Mouse (Mus musculus) embryonic facial prominence, embryonic 11.5 days (tissue): ENCODE data around the gene Qpctl. TPM values are rescaled to one million over a fixed set of nuclear protein-coding genes. Genes with fewer than 3 reads are reported as not detected.

Experiments
- ATAC-seq: fragments of 200-750 bp; cut with Nextera tagmentation; replicated peaks from 2 replicates; pipeline ENCODE4 v1.8.0; 2017; ENCODE audit warnings: low read depth; ENCODE audit not compliant: insufficient number of reproducible peaks, low FRiP score, low TSS enrichment
- DNase-seq: peaks from one replicate; pipeline ENCODE4 v3.0.0-alpha.2; 2015; ENCODE audit warnings: low spot score
- H3K27ac ChIP-seq: fragments of 300-500 bp; sonication (generic); replicated peaks from 2 replicates; pipeline ENCODE4 v1.5.1; 2014; ENCODE audit warnings: mild to moderate bottlenecking, low read depth, low read length, control low read depth
- H3K27me3 ChIP-seq: fragments of 300-500 bp; sonication (generic); 2 replicates; pipeline ENCODE4 v1.6.1; 2014; ENCODE audit warnings: mild to moderate bottlenecking, low read length, moderate library complexity, mixed read lengths; ENCODE audit not compliant: control insufficient read depth, insufficient read depth
- H3K36me3 ChIP-seq: fragments of 300-500 bp; sonication (generic); replicated peaks from 2 replicates; pipeline ENCODE4 v1.6.1; 2014; ENCODE audit warnings: low read depth, mild to moderate bottlenecking, low read length, moderate library complexity, mixed read lengths; ENCODE audit not compliant: control insufficient read depth, insufficient read depth
- H3K4me1 ChIP-seq: fragments of 300-500 bp; sonication (generic); 2 replicates; pipeline ENCODE4 v1.6.1; 2014; ENCODE audit warnings: low read length, mixed read lengths; ENCODE audit not compliant: control insufficient read depth, insufficient read depth
- H3K4me2 ChIP-seq: fragments of 300-500 bp; sonication (generic); 2 replicates; pipeline ENCODE4 v1.6.1; 2014; ENCODE audit warnings: low read depth, mild to moderate bottlenecking, control low read depth, low read length, moderate library complexity
- H3K4me3 ChIP-seq: fragments of 300-500 bp; sonication (generic); 2 replicates; pipeline ENCODE4 v1.5.1; 2014; ENCODE audit warnings: low read depth, low read length, control low read depth
- H3K9ac ChIP-seq: fragments of 300-500 bp; sonication (generic); replicated peaks from 2 replicates; pipeline ENCODE4 v1.6.1; 2014; ENCODE audit warnings: mild to moderate bottlenecking, control low read depth, low read length
- H3K9me3 ChIP-seq: fragments of 300-500 bp; sonication (generic); replicated peaks from 2 replicates; pipeline ENCODE4 v1.6.1; 2016; ENCODE audit warnings: mild to moderate bottlenecking, low read length, inconsistent platforms, mixed read lengths; ENCODE audit not compliant: control insufficient read depth
- WGBS: fragments of 180-500 bp; shearing (Covaris S2); extraction: QIAGEN DNeasy Blood & Tissue Kit; methylation state at CpG from one replicate; pipeline ENCODE4 v1.1.7; 2014; 5-methylcytosine and 5-hydroxymethylcytosine counted together
- polyA plus RNA-seq: library from polyadenylated mRNA; unstranded; fragments of >200 nt; fragmentation: Nextera tagmentation; extraction: Ambion mirVana; gene quantifications from 2 replicates; pipeline ENCODE4 v1.2.1, GENCODE M21; 2014

The Qpctl gene
- polyA plus RNA-seq, 1 experiment from 2014 or later, result 9.4 TPM

DNA sequence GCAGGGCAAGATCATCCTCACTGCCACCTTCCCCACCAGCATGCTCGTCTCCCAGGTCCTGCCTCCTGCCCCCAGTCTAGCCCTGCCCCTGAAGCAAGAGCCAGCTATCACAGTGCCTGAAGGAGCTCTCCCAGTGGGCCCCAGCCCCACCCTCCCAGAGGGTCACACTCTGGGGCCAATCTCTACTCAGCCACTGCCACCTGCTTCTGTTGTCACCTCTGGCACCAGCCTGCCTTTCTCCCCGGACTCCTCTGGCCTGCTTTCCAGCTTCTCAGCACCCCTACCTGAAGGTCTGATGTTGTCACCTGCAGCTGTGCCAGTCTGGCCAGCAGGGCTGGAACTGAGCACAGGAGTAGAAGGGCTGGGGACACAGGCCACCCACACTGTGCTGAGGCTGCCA lies 51.9 kb downstream of the Qpctl start:
- Histone ChIP-seq H3K9ac (no peak overlapping the region), H3K4me1 (peaks cover 8% of the 10 kb centered on the region), H3K4me2 (no peak overlapping the region), H3K4me3 (no peak overlapping the region), H3K27ac (no peak overlapping the region), H3K36me3 (no peaks in the 10 kb centered on the region), H3K27me3 (no peaks in the 10 kb centered on the region), H3K9me3 (no peaks in the 10 kb centered on the region)
- 55% methylated on average over 2 of the region's 2 CpGs for WGBS
- DNase-seq (no peak), ATAC-seq (no peak)

DNA sequence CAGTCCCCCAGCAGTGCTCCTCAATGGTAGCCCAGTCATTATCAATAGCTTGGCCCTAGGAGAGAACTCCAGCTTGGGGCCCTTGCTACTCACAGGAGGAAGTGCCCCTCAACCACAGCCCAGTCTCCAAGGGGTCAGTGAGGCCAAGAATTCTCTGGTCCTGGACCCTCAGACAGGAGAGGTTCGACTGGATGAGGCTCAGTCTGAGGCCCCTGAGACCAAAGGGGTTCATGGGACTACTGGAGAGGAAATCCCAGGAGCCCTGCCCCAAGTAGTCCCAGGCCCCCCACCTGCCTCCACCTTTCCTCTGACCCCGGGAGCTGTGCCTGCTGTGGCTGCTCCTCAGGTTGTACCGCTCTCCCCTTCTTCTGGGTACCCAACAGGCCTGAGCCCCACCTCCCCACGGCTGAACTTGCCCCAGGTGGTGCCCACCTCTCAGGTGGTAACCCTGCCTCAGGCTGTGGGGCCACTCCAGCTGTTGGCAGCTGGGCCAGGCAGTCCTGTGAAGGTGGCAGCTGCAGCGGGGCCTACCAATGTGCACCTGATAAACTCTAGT lies 52.6 kb downstream of the Qpctl start:
- peak overlapping the region; percentile 94 for H3K4me2 ChIP-seq
- peaks cover 13% of the 10 kb centered on the region for H3K4me1 ChIP-seq
- H3K27ac ChIP-seq, result peak overlapping the region; percentile 97
- DNase-seq (no peak), ATAC-seq (no peak)
- 51% methylated on average over 5 of the region's 5 CpGs for WGBS
- no peaks in the 10 kb centered on the region for H3K36me3 ChIP-seq
- H3K4me3 ChIP-seq, result peak overlapping the region; percentile 79
- peaks cover 4% of the 10 kb centered on the region; the same call in 1 of the 2 replicates for H3K27me3 ChIP-seq
- H3K9ac ChIP-seq, result peak overlapping the region; percentile 93
- no peaks in the 10 kb centered on the region for H3K9me3 ChIP-seq

DNA sequence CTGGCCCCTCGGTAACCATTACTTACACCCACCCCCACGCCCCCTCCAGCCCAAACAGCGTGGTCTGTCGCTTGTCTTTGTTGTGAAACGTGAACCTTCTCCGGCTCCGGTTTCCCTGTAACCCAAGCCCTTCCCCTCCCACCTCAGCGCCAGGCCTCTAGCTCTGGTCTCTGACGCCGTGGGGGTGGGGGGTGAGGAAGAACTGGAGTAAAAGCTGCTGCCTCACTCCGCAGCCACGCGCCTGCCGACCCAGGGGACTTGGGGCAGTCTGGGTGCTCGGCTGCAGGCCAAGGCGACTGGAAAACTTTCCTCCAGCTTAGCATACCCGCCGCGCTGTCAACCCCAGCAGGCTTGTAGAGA lies 53.4 kb downstream of the Qpctl start:
- Histone ChIP-seq H3K9ac (peak overlapping the region; percentile 93), H3K27me3 (peaks cover 4% of the 10 kb centered on the region; the same call in 1 of the 2 replicates), H3K36me3 (no peaks in the 10 kb centered on the region; the same call in 1 of the 2 replicates), H3K4me2 (peak overlapping the region; percentile 94), H3K9me3 (no peaks in the 10 kb centered on the region), H3K27ac (peak overlapping the region; percentile 97), H3K4me1 (peaks cover 13% of the 10 kb centered on the region), H3K4me3 (peak overlapping the region; percentile 79)
- ATAC-seq, result peak; percentile 1; the same call in 1 of the 2 replicates
- WGBS, result 0% methylated on average over 19 of the region's 19 CpGs
- peak; percentile 91 for DNase-seq

DNA sequence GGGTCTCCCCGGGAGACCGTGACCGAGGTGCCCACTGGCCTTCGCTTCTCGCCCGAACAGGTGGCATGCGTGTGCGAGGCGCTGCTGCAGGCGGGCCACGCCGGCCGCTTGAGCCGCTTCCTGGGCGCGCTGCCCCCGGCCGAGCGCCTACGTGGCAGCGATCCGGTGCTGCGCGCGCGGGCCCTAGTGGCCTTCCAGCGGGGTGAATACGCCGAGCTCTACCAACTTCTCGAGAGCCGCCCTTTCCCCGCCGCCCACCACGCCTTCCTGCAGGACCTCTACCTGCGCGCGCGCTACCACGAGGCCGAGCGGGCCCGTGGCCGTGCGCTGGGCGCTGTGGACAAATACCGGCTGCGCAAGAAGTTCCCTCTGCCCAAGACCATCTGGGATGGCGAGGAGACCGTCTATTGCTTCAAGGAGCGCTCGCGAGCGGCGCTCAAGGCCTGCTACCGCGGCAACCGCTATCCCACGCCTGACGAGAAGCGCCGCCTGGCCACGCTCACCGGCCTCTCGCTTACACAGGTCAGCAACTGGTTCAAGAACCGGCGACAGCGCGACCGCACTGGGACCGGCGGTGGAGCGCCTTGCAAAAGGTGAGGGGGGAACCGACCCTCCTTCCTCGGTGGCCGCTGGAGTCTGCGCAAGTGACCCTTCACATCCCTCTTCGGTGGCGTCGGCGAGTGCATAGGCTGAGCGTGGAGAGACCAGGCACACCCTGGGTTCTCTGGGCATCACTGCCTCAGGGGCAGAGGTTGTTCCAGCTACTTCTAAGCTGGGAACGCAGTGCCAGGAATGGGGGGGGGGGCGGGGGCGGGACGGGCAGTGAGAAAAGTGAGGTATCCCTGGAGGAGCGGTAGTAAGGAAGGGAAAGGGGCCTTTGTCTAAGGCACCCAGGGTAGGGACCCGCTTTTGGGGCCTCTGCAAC lies 54.0 kb downstream of the Qpctl start:
- Histone ChIP-seq H3K36me3 (no peaks in the 10 kb centered on the region; the same call in 1 of the 2 replicates), H3K9ac (peak overlapping the region; percentile 93), H3K4me3 (peak overlapping the region; percentile 79), H3K27ac (peak overlapping the region; percentile 97), H3K4me1 (peaks cover 13% of the 10 kb centered on the region), H3K9me3 (no peaks in the 10 kb centered on the region), H3K27me3 (peaks cover 4% of the 10 kb centered on the region; the same call in 1 of the 2 replicates), H3K4me2 (peak overlapping the region; percentile 94)
- ATAC-seq (no peak), DNase-seq (peak; percentile 55)
- WGBS, result under 1% methylated on average over 64 of the region's 87 CpGs

DNA sequence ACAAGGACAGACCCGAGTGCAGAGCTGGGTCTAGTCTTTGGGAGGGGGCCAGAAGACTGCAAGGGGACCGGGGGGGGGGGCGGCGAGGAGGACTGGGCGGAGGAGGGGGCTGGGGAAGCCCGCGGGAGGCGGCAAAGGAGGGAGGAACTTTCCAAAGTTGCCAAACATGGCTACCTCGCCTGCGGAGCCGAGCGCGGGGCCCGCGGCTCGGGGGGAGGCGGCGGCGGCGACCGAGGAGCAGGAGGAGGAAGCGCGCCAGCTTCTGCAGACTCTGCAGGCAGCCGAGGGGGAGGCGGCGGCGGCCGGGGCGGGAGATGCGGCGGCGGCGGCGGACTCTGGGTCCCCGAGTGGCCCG lies 54.6 kb downstream of the Qpctl start, which contains the start of gene Six5:
TSS of gene Six5 (plus strand) at position 124 of the 355 bp plus-strand sequence.
- no peak for DNase-seq
- ATAC-seq, result no peak
- 0% methylated on average over 15 of the region's 36 CpGs for WGBS
- Histone ChIP-seq H3K4me2 (peak within 1 kb of the TSS; percentile 94), H3K27ac (peak within 1 kb of the TSS; percentile 97), H3K4me1 (peaks cover 13% of the 10 kb centered on the region), H3K4me3 (peak within 1 kb of the TSS; percentile 79), H3K9ac (peak within 1 kb of the TSS; percentile 93), H3K27me3 (peaks cover 4% of the 10 kb centered on the region; the same call in 1 of the 2 replicates), H3K36me3 (no peaks in the 10 kb centered on the region; the same call in 1 of the 2 replicates), H3K9me3 (no peaks in the 10 kb centered on the region)

DNA sequence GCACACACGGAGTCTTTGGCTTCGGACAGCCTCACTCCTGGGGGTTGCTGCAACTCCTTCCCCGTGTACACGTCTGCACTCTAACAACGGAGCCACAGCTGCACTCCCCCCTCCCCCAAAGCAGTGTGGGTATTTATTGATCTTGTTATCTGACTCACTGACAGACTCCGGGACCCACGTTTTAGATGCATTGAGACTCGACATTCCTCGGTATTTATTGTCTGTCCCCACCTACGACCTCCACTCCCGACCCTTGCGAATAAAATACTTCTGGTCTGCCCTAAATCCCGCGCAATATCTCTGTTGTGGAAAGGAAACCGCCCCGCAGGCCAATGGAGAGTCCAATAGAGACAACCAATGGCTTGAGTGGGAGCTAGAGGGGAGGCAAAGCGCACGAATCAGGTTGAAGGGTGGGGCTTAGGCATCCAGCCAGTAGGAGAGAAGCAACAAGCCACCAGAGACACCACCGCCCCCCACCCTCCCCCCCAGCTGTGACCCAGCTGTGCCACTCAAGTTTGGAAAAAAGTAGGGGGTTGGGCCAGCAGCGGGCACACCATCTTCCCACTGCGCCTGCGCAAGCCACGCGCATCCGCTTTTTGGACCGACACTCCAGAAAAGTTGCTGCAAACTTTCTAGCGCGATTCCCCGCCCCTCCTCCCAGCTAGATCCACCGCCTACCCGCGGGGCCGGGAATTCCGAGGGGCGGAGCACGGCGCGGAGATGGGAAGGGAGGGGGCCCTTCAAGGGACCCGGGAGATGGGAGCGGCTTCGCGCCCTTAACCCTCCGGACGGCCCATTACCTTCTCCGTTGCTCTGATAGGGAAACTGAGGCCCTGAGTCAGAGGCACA lies 55.3 kb downstream of the Qpctl start:
- peak overlapping the region; percentile 94 for H3K4me2 ChIP-seq
- H3K27me3 ChIP-seq, result peaks cover 4% of the 10 kb centered on the region; the same call in 1 of the 2 replicates
- H3K4me1 ChIP-seq, result peaks cover 13% of the 10 kb centered on the region
- H3K36me3 ChIP-seq, result no peaks in the 10 kb centered on the region; the same call in 1 of the 2 replicates
- under 1% methylated on average over 45 of the region's 45 CpGs for WGBS
- H3K4me3 ChIP-seq, result peak overlapping the region; percentile 79
- H3K9me3 ChIP-seq, result no peaks in the 10 kb centered on the region
- H3K27ac ChIP-seq, result peak overlapping the region; percentile 97
- peak; percentile 99 for DNase-seq
- H3K9ac ChIP-seq, result peak overlapping the region; percentile 93
- ATAC-seq, result peak; percentile 81

DNA sequence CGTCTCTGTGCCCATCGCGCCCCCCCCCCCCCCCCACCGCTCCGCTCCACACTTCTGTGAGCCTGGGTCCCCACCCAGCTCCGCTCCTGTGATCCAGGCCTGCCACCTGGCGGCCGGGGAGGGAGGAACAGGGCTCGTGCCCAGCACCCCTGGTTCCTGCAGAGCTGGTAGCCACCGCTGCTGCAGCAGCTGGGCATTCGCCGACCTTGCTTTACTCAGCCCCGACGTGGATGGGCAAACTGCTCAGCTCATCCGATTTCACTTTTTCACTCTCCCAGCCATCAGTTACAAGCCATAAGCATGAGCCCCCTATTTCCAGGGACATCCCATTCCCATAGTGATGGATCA lies 55.9 kb downstream of the Qpctl start:
- WGBS, result under 1% methylated on average over 15 of the region's 15 CpGs
- peaks cover 4% of the 10 kb centered on the region; the same call in 1 of the 2 replicates for H3K27me3 ChIP-seq
- H3K9me3 ChIP-seq, result no peaks in the 10 kb centered on the region
- H3K9ac ChIP-seq, result peak overlapping the region; percentile 53
- H3K36me3 ChIP-seq, result no peaks in the 10 kb centered on the region; the same call in 1 of the 2 replicates
- peak overlapping the region; percentile 37 for H3K4me3 ChIP-seq
- peak overlapping the region; percentile 72 for H3K27ac ChIP-seq
- H3K4me2 ChIP-seq, result peak overlapping the region; percentile 94
- ATAC-seq (peak; percentile 34), DNase-seq (peak; percentile 85)
- peaks cover 13% of the 10 kb centered on the region for H3K4me1 ChIP-seq
